Mouse (Mus musculus) intestine, embryonic 16.5 days (tissue): Measurements from ENCODE around the gene Ap1m1. TPM values are rescaled to one million over a fixed set of nuclear protein-coding genes. Genes with fewer than 3 reads are reported as not detected.
A peak's percentile ranks its signal among the peaks of the same experiment; 100 is the strongest.

ENCODE experiments used
- ATAC-seq: fragments of 200-750 bp; cut with Nextera tagmentation; 2 replicates; pipeline ENCODE4 v1.8.0; 2017; ENCODE audit warnings: moderate TSS enrichment, moderate library complexity
- H3K27ac ChIP-seq: fragments of 300-500 bp; sonication (generic); 2 replicates; pipeline ENCODE4 v1.5.1; 2014; ENCODE audit warnings: mild to moderate bottlenecking, low read length
- H3K27me3 ChIP-seq: fragments of 300-500 bp; sonication (generic); replicated peaks from 2 replicates; pipeline ENCODE4 v1.6.1; 2014; ENCODE audit warnings: low read length, control low read depth, mixed read lengths; ENCODE audit not compliant: control insufficient read depth, insufficient read depth
- H3K36me3 ChIP-seq: fragments of 300-500 bp; sonication (generic); 2 replicates; pipeline ENCODE4 v1.6.1; 2014; ENCODE audit warnings: low read length, control low read depth; ENCODE audit not compliant: control insufficient read depth, insufficient read depth
- H3K4me1 ChIP-seq: fragments of 300-500 bp; sonication (generic); 2 replicates; pipeline ENCODE4 v1.6.1; 2014; ENCODE audit warnings: low read length, control low read depth, mixed read lengths; ENCODE audit not compliant: control insufficient read depth, insufficient read depth
- H3K4me2 ChIP-seq: fragments of 300-500 bp; sonication (generic); 2 replicates; pipeline ENCODE4 v1.6.1; 2014; ENCODE audit warnings: low read depth, low read length, control low read depth
- H3K4me3 ChIP-seq: fragments of 300-500 bp; sonication (generic); 2 replicates; pipeline ENCODE4 v1.5.1; 2014; ENCODE audit warnings: mild to moderate bottlenecking, low read length
- H3K9ac ChIP-seq: fragments of 300-500 bp; sonication (generic); 2 replicates; pipeline ENCODE4 v1.6.1; 2014; ENCODE audit warnings: low read depth, low read length
- H3K9me3 ChIP-seq: fragments of 300-500 bp; sonication (generic); 2 replicates; pipeline ENCODE4 v1.6.1; 2016; ENCODE audit warnings: low read length, control low read depth; ENCODE audit not compliant: control insufficient read depth
- WGBS: fragments of 180-500 bp; shearing (Covaris S2); extraction: QIAGEN DNeasy Blood & Tissue Kit; methylation state at CpG from one replicate; pipeline ENCODE4 v1.1.7; 2014; 5-methylcytosine and 5-hydroxymethylcytosine counted together
- polyA plus RNA-seq: library from polyadenylated mRNA; unstranded; fragments of >200 nt; fragmentation: Nextera tagmentation; extraction: Ambion mirVana; gene quantifications from 2 replicates; pipeline ENCODE4 v1.2.1, GENCODE M21; 2015

The Ap1m1 gene
- polyA plus RNA-seq, 1 experiment from 2014 or later, result 106 TPM

- WGBS, result 65% methylated on average over 7 of the region's 7 CpGs
- H3K9me3 ChIP-seq, result no peaks in the 10 kb centered on the region
- H3K36me3 ChIP-seq, result no peaks in the 10 kb centered on the region
- no peaks in the 10 kb centered on the region for H3K4me1 ChIP-seq
- no peak overlapping the region for H3K4me3 ChIP-seq
- ATAC-seq, result no peak
- no peak overlapping the region for H3K27ac ChIP-seq
- H3K27me3 ChIP-seq, result no peaks in the 10 kb centered on the region
- H3K9ac ChIP-seq, result no peak overlapping the region
- H3K4me2 ChIP-seq, result no peak overlapping the region
Observed at GRCm38 (mm10) chr8:72263451-72263850, 23.6 kb downstream of the Ap1m1 start.

- Histone ChIP-seq H3K4me1 (no peaks in the 10 kb centered on the region), H3K4me2 (no peak overlapping the region), H3K27ac (no peak overlapping the region), H3K36me3 (no peaks in the 10 kb centered on the region), H3K27me3 (no peaks in the 10 kb centered on the region), H3K4me3 (no peak overlapping the region), H3K9me3 (no peaks in the 10 kb centered on the region), H3K9ac (no peak overlapping the region)
- no peak for ATAC-seq
- 40% methylated on average over 6 of the region's 7 CpGs for WGBS
Observed at GRCm38 (mm10) chr8:72265342-72265741, 25.5 kb downstream of the Ap1m1 start.

GRCm38 (mm10) chr8:72266671-72267070 lies 26.9 kb downstream of the Ap1m1 start:
- no peaks in the 10 kb centered on the region for H3K27me3 ChIP-seq
- no peaks in the 10 kb centered on the region for H3K9me3 ChIP-seq
- no peak overlapping the region for H3K4me3 ChIP-seq
- no peaks in the 10 kb centered on the region for H3K4me1 ChIP-seq
- H3K4me2 ChIP-seq, result no peak overlapping the region
- H3K27ac ChIP-seq, result no peak overlapping the region
- no peak overlapping the region for H3K9ac ChIP-seq
- H3K36me3 ChIP-seq, result no peaks in the 10 kb centered on the region
- no peak for ATAC-seq

- 96% methylated on average over 8 of the region's 8 CpGs for WGBS
- Histone ChIP-seq H3K27me3 (no peaks in the 10 kb centered on the region), H3K4me2 (no peak overlapping the region), H3K27ac (no peak overlapping the region), H3K4me1 (no peaks in the 10 kb centered on the region), H3K9ac (no peak overlapping the region), H3K9me3 (no peaks in the 10 kb centered on the region), H3K36me3 (no peaks in the 10 kb centered on the region), H3K4me3 (no peak overlapping the region)
- no peak for ATAC-seq
Observed at GRCm38 (mm10) chr8:72267106-72267505, 27.3 kb downstream of the Ap1m1 start.

DNA sequence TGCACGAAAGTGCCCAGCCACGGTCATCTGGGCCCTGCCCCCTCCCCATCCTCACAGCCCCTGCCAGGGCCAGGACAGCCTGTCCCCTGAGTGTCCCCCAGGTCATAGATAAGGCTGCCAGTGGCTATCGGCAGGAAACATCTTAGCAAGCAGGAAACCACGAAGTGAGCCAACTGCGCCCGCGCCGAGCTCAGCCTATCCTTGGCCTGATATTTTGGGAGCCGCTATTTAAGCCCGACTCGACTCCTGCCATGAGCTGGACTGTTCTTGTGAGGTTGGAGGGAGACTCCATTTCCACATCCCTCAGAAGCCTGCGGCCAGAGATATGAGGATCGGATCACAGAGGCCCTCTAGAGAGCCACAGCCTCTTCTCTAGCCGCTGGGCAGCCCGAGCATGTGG lies 28.5 kb downstream of the Ap1m1 start:
- Histone ChIP-seq H3K9ac (no peak overlapping the region), H3K27me3 (no peaks in the 10 kb centered on the region), H3K27ac (0 out of 2 replicates have a peak overlapping the region, but pooled peaks have one; percentile 7), H3K4me2 (no peak overlapping the region), H3K4me3 (no peak overlapping the region), H3K4me1 (no peaks in the 10 kb centered on the region), H3K36me3 (no peaks in the 10 kb centered on the region), H3K9me3 (no peaks in the 10 kb centered on the region)
- 84% methylated on average over 15 of the region's 15 CpGs for WGBS
- ATAC-seq, result peak; percentile 69

DNA sequence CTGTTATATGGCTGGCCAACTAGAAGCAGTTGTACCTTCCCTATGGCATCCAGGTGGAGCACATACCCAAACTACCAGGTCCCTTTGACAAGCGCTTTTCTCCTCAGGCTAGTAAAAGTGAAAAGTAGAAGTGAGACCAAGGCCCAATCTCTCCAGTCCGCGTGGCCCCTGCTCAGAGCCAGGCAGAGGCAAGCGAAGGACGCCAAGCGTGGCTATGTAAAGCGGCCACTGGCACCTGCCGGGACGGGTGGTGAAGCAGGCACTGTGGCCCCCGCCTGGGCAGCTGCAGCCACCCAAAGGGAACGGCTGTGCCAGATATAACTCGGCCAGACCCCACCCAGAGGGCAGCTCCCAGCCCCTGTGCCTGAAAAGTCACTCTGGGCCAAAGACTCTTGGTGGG lies 30.8 kb downstream of the Ap1m1 start:
- no peaks in the 10 kb centered on the region for H3K36me3 ChIP-seq
- no peaks in the 10 kb centered on the region for H3K4me1 ChIP-seq
- no peak overlapping the region for H3K9ac ChIP-seq
- no peak overlapping the region for H3K4me3 ChIP-seq
- no peak overlapping the region for H3K27ac ChIP-seq
- H3K9me3 ChIP-seq, result no peaks in the 10 kb centered on the region
- no peak for ATAC-seq
- 86% methylated on average over 12 of the region's 12 CpGs for WGBS
- no peak overlapping the region for H3K4me2 ChIP-seq
- no peaks in the 10 kb centered on the region for H3K27me3 ChIP-seq

- H3K4me2 ChIP-seq, result no peak overlapping the region
- H3K27ac ChIP-seq, result no peak overlapping the region
- H3K9ac ChIP-seq, result no peak overlapping the region
- no peak for ATAC-seq
- WGBS, result 53% methylated on average over 11 of the region's 11 CpGs
- no peak overlapping the region for H3K4me3 ChIP-seq
- H3K9me3 ChIP-seq, result no peaks in the 10 kb centered on the region
- no peaks in the 10 kb centered on the region for H3K36me3 ChIP-seq
- H3K4me1 ChIP-seq, result no peaks in the 10 kb centered on the region
- H3K27me3 ChIP-seq, result no peaks in the 10 kb centered on the region
Observed at GRCm38 (mm10) chr8:72271051-72271660, 31.3 kb downstream of the Ap1m1 start.

DNA sequence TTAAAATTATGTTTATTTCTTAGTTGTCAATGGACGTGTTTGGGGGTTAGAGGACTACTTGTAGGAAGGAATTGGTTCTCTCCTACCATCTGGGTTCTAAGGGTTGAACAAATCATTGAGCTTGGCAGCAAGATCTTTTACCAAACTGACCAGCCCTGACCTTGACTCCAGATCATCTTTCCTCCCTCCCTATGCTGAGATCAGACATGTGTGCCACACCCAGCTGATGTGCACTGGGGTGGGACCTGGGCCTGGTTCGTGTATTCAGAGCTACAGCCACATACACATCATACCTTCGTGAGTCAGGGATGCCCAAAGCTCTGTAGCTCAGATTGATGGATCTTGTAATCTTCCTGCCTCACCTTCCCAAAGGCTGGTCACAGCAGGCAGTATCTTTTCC lies 31.9 kb downstream of the Ap1m1 start:
- ATAC-seq, result no peak
- H3K36me3 ChIP-seq, result no peaks in the 10 kb centered on the region
- H3K27me3 ChIP-seq, result no peaks in the 10 kb centered on the region
- no peak overlapping the region for H3K9ac ChIP-seq
- H3K9me3 ChIP-seq, result no peaks in the 10 kb centered on the region
- H3K4me3 ChIP-seq, result no peak overlapping the region
- H3K27ac ChIP-seq, result no peak overlapping the region
- WGBS, result 58% methylated on average over 3 of the region's 3 CpGs
- H3K4me2 ChIP-seq, result no peak overlapping the region
- no peaks in the 10 kb centered on the region for H3K4me1 ChIP-seq

DNA sequence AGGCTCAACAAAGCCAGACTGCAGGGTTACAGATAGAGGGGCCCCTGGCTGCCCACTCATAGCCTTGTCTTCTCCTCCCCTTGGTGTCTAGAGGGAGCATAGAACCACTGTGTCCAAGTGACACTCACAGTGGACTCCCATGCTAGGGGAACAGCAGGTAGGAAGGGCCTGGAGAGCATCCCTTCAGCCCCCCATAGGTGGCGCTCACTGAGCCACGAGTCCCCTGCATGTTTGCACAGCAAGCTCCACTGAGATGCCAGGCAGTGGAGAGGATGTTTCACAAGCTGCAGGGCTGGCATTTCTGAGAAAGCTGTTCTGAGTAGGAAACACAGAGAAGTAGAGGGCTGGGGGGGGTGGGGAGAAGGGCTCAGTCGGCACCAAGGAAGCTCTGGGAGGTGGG lies 32.5 kb downstream of the Ap1m1 start:
- Histone ChIP-seq H3K36me3 (no peaks in the 10 kb centered on the region), H3K9me3 (no peaks in the 10 kb centered on the region), H3K4me1 (no peaks in the 10 kb centered on the region), H3K9ac (no peak overlapping the region), H3K27ac (no peak overlapping the region), H3K27me3 (no peaks in the 10 kb centered on the region), H3K4me3 (no peak overlapping the region), H3K4me2 (no peak overlapping the region)
- ATAC-seq, result 0 out of 2 replicates have a peak, but pooled peaks have one; percentile 34
- WGBS, result 20% methylated on average over 3 of the region's 3 CpGs

DNA sequence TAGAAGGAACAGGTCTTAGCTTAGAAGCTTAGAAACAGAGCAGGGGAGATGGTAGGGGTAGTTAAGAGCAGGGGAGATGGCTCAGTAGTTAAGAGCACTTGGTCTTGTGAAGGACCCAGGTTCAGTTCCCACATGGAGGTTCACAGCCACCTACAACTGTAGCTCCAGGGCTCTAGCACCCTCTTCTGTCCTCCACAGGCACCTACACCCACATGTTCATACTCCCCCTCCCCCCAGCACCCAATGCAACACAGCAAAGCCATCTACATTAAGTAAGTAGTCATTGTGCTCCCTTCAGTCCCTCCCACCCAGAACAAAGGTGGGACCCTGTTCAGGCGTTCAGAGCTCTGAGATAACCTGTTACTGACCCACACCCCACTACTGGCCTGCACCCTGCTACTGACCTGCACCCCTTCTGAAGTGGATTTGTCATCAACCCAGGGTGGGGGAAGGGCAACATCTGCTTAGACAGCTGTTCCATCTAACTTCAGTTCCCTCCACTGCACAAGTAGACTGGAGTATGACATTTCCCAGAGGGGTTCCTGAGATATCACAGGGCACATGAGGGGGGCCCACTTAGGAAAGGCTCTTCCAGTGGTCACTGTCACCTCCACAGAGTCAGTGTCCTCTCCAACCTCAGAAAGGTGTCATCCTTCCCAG lies 33.4 kb downstream of the Ap1m1 start:
- no peak overlapping the region for H3K27ac ChIP-seq
- H3K27me3 ChIP-seq, result no peaks in the 10 kb centered on the region
- WGBS, result 60% methylated on average over 1 of the region's 1 CpGs
- H3K4me2 ChIP-seq, result no peak overlapping the region
- H3K4me3 ChIP-seq, result no peak overlapping the region
- H3K9ac ChIP-seq, result no peak overlapping the region
- no peak for ATAC-seq
- no peaks in the 10 kb centered on the region for H3K9me3 ChIP-seq
- no peaks in the 10 kb centered on the region for H3K4me1 ChIP-seq
- no peaks in the 10 kb centered on the region for H3K36me3 ChIP-seq
